Mouse (Mus musculus): ENCODE data around the gene Unc13c.

DNA sequence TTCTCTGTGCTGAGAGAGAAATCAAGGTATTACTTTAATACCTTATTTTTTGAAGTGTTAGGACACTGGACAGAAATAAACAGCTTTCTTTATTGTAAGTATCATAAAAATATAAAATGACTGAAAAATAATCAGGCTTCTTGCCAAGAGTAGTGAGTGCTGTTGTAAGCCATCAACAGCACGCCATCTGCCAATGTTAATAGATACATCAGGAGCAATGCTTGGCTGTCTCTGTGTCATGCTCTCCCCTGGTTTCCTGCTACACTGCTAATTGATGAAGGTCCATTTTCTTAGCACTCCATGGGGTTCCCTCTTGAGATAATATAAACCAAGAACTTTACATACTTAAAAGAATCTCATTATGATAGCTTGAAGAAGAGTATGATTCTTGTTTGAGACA, 217.4 kb downstream of the Unc13c start:
- TF ChIP-seq POLR2A (IDR thresholded peaks at IDR 0.05; ENCODE audit: extremely low read depth, insufficient read depth, low read length) = no peak
- TF ChIP-seq CTCF (IDR thresholded peaks at IDR 0.05; ENCODE audit: extremely low read depth, insufficient read depth, low read length) = no peak

Data from cortical plate, adult 2 months (tissue).